14 mouse cellular contexts compared by ENCODE assay signal in the genomic region with DNA sequence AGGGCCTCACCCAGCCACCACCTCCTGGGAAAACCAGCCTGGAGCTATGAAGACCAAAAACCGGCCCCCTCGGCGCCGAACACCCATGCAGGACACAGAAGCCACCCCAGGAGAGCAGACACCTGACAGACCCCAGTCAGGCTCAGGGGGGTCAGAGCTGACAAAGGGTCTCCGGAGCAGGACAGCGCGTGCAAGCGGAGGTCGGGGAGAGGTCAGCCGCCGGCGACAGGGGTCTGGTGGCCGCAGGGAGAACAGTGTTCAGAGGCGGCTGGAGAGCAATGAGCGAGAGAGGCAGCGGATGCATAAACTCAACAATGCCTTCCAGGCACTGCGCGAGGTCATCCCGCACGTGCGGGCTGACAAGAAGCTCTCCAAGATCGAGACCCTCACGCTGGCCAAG. TPM values are rescaled to one million over a fixed set of nuclear protein-coding genes. Genes with fewer than 3 reads are reported as not detected.
DNase-seq lines count a peak whose midpoint lies in the region; ATAC-seq and TF ChIP-seq lines count a peak whose summit lies in the region.
"Had no signal": no experiment of that assay in that cellular context is flagged by ENCODE, and none has a peak within 500 bp of the region (broad histone marks: within the 10 kb centered on the region; RNA-seq: fewer than 3 reads in every experiment).

No protein-coding gene starts in this region.

- H3K4me3 ChIP-seq in forebrain, embryonic 10.5 days, result no peak overlapping the region
- no peak overlapping the region for H3K4me3 ChIP-seq in forebrain, embryonic 13.5 days
- H3K4me3 ChIP-seq in liver, embryonic 11.5 days (ENCODE audit: low read depth, low read length), result no peak overlapping the region; the same call in 1 of the 2 replicates
- H3K4me3 ChIP-seq in liver, postnatal 0 days (ENCODE audit: low read depth, low read length), result no peak overlapping the region

- no peak for ATAC-seq in forebrain, embryonic 13.5 days
- no peak for ATAC-seq in liver, embryonic 11.5 days (replicated peaks; ENCODE audit: low FRiP score)
- ATAC-seq in liver, postnatal 0 days, result no peak
- ATAC-seq: activated CD4-positive, CD25-positive, alpha-beta regulatory T cell, adult 4 months had no signal

- H3K36me3 ChIP-seq in forebrain, embryonic 10.5 days (replicated peaks), result peaks cover 17% of the 10 kb centered on the region
- peaks cover 22% of the 10 kb centered on the region; the same call in 1 of the 2 replicates for H3K36me3 ChIP-seq in forebrain, embryonic 13.5 days (ENCODE audit: poor library complexity, severe bottlenecking)
- H3K36me3 ChIP-seq in liver, embryonic 11.5 days (ENCODE audit: control insufficient read depth, insufficient read depth, low read length), result no peaks in the 10 kb centered on the region
- H3K36me3 ChIP-seq in liver, postnatal 0 days (replicated peaks; ENCODE audit: insufficient read depth, low read length), result peaks cover 2% of the 10 kb centered on the region

- peaks cover 7% of the 10 kb centered on the region; the same call in 1 of the 2 replicates for H3K27me3 ChIP-seq in forebrain, embryonic 10.5 days (ENCODE audit: poor library complexity, severe bottlenecking)
- no peaks in the 10 kb centered on the region for H3K27me3 ChIP-seq in forebrain, embryonic 13.5 days
- H3K27me3 ChIP-seq in liver, embryonic 11.5 days (replicated peaks; ENCODE audit: control insufficient read depth, insufficient read depth, low read length), result no peaks in the 10 kb centered on the region
- no peaks in the 10 kb centered on the region for H3K27me3 ChIP-seq in liver, postnatal 0 days (ENCODE audit: insufficient read depth, low read length)
- H3K27me3 ChIP-seq: hindbrain, embryonic 13.5 days; limb, embryonic 12.5 days had no signal

- no peak overlapping the region for H3K4me2 ChIP-seq in forebrain, embryonic 13.5 days
- H3K4me2 ChIP-seq in liver, embryonic 11.5 days, result peak overlapping the region; percentile 66
- peak overlapping the region; percentile 71; the same call in 1 of the 2 replicates for H3K4me2 ChIP-seq in liver, postnatal 0 days (ENCODE audit: low read depth, low read length)

- TF ChIP-seq EP300 in liver, postnatal 0 days (IDR thresholded peaks at IDR 0.05; ENCODE audit: low read depth), result no peak

- 0 out of 2 replicates have a peak overlapping the region, but pooled peaks have one; percentile 46 for H3K27ac ChIP-seq in forebrain, embryonic 10.5 days
- no peak overlapping the region for H3K27ac ChIP-seq in forebrain, embryonic 13.5 days
- H3K27ac ChIP-seq in liver, embryonic 11.5 days (ENCODE audit: low read depth, low read length), result 0 out of 2 replicates have a peak overlapping the region, but pooled peaks have one; percentile 8
- H3K27ac ChIP-seq in liver, postnatal 0 days (ENCODE audit: low read depth), result no peak overlapping the region
- H3K27ac ChIP-seq: hindbrain, embryonic 13.5 days; limb, embryonic 12.5 days had no signal

- no peak for DNase-seq in forebrain, embryonic 10.5 days (ENCODE audit: extremely low spot score, low spot score)
- no peak for DNase-seq in liver, embryonic 11.5 days (ENCODE audit: low spot score)
- DNase-seq in liver, result no peak
- DNase-seq in embryo, embryonic 10.5 days (ENCODE audit: low spot score), result peak; percentile 36
- no peak for DNase-seq in liver, postnatal 0 days
- no peak for DNase-seq in cerebellum, postnatal 14 days
- no peak for DNase-seq in frontal cortex, postnatal 25 days (ENCODE audit: low spot score in 2 of 2)
- DNase-seq: cerebellum, adult 18-20 months; midbrain, embryonic 14.5 days; thymus, postnatal 36 days had no signal

- no peaks in the 10 kb centered on the region for H3K9me3 ChIP-seq in forebrain, embryonic 10.5 days
- no peaks in the 10 kb centered on the region for H3K9me3 ChIP-seq in forebrain, embryonic 13.5 days (replicated peaks)
- no peaks in the 10 kb centered on the region for H3K9me3 ChIP-seq in liver, embryonic 11.5 days (ENCODE audit: control insufficient read depth, low read length)
- H3K9me3 ChIP-seq in liver, postnatal 0 days (ENCODE audit: low read length), result no peaks in the 10 kb centered on the region
- H3K9me3 ChIP-seq: hindbrain, embryonic 13.5 days; limb, embryonic 12.5 days had no signal

- no peak overlapping the region for H3K9ac ChIP-seq in forebrain, embryonic 13.5 days
- H3K9ac ChIP-seq in liver, embryonic 11.5 days (ENCODE audit: low read depth, low read length), result no peak overlapping the region
- H3K9ac ChIP-seq in liver, postnatal 0 days (replicated peaks), result no peak overlapping the region
- H3K9ac ChIP-seq: limb, embryonic 12.5 days had no signal

- H3K4me1 ChIP-seq in forebrain, embryonic 10.5 days, result peaks cover 29% of the 10 kb centered on the region
- H3K4me1 ChIP-seq in forebrain, embryonic 13.5 days, result peaks cover 17% of the 10 kb centered on the region
- H3K4me1 ChIP-seq in liver, embryonic 11.5 days (replicated peaks; ENCODE audit: control insufficient read depth, insufficient read depth, low read length), result peaks cover 16% of the 10 kb centered on the region
- H3K4me1 ChIP-seq in liver, postnatal 0 days (ENCODE audit: insufficient read depth), result peaks cover 21% of the 10 kb centered on the region

- TF ChIP-seq CTCF in liver, postnatal 0 days (IDR thresholded peaks at IDR 0.05; ENCODE audit: low read depth), result no peak

- WGBS in forebrain, embryonic 10.5 days, result 51% methylated on average over 23 of the region's 23 CpGs
- WGBS in forebrain, embryonic 13.5 days, result 45% methylated on average over 23 of the region's 23 CpGs
- WGBS in liver, embryonic 11.5 days, result 60% methylated on average over 23 of the region's 23 CpGs
- 61% methylated on average over 23 of the region's 23 CpGs for WGBS in liver, postnatal 0 days (ENCODE audit: insufficient replicate concordance)

RNA-seq across cellular contexts. Expression of a gene that starts 0.9 kb away (rescaled TPM):
- polyA plus RNA-seq in forebrain, embryonic 10.5 days (2016; fragmentation: Nextera tagmentation; extraction: Ambion mirVana), result 0.12 and 0.23 TPM in 2 replicates
- polyA plus RNA-seq in forebrain, embryonic 13.5 days (2015; fragmentation: Nextera tagmentation; extraction: Ambion mirVana), result 0.06 and 0.10 TPM in 2 replicates
- polyA plus RNA-seq in liver, embryonic 11.5 days (2014; fragmentation: Nextera tagmentation; extraction: Ambion mirVana), result 1.3 and 1.6 TPM in 2 replicates
- polyA plus RNA-seq in liver, postnatal 0 days (2015; fragmentation: Nextera tagmentation; extraction: Ambion mirVana), result 0.16 and 0.19 TPM in 2 replicates
- polyA plus RNA-seq: midbrain, embryonic 14.5 days had no signal

RNA-seq across cellular contexts. Expression of a gene that starts 32.4 kb away (rescaled TPM):
- 18.1 and 19.9 TPM in 2 replicates for polyA plus RNA-seq in forebrain, embryonic 10.5 days (2016; fragmentation: Nextera tagmentation; extraction: Ambion mirVana)
- 37.9 and 39.7 TPM in 2 replicates for polyA plus RNA-seq in forebrain, embryonic 13.5 days (2015; fragmentation: Nextera tagmentation; extraction: Ambion mirVana)
- 7.5 and 8.9 TPM in 2 replicates for polyA plus RNA-seq in liver, embryonic 11.5 days (2014; fragmentation: Nextera tagmentation; extraction: Ambion mirVana)
- 2.1 and 2.5 TPM in 2 replicates for polyA plus RNA-seq in liver, postnatal 0 days (2015; fragmentation: Nextera tagmentation; extraction: Ambion mirVana)

RNA-seq across cellular contexts. Expression of a gene that starts 53.2 kb away (rescaled TPM):
- 113 and 119 TPM in 2 replicates for polyA plus RNA-seq in forebrain, embryonic 10.5 days (2016; fragmentation: Nextera tagmentation; extraction: Ambion mirVana)
- 117 and 128 TPM in 2 replicates for polyA plus RNA-seq in forebrain, embryonic 13.5 days (2015; fragmentation: Nextera tagmentation; extraction: Ambion mirVana)
- polyA plus RNA-seq in liver, embryonic 11.5 days (2014; fragmentation: Nextera tagmentation; extraction: Ambion mirVana), result 59.2 and 61.0 TPM in 2 replicates
- polyA plus RNA-seq in liver, postnatal 0 days (2015; fragmentation: Nextera tagmentation; extraction: Ambion mirVana), result 51.1 and 53.0 TPM in 2 replicates

Comparison
In these comparisons a context has a peak if more than half of its experiments do, and no peak if none do; other contexts are left out.
1. H3K27ac ChIP-seq: peak in forebrain, embryonic 10.5 days (single experiment) and liver, embryonic 11.5 days (single experiment); none in forebrain, embryonic 13.5 days (single experiment) and liver, postnatal 0 days (single experiment).